Mouse (Mus musculus) gonadal fat pad, adult 2 months (tissue): ENCODE data around the gene Ssr1. TPM values are rescaled to one million over a fixed set of nuclear protein-coding genes. Genes with fewer than 3 reads are reported as not detected.

ENCODE experiments used
- DNase-seq: peaks from one replicate; pipeline ENCODE4 v3.0.0-alpha.2; 2012; ENCODE audit warnings: low read depth
- polyA plus RNA-seq: library from polyadenylated mRNA; depleted of rRNA; stranded (reverse); fragments of >200 nt; gene quantifications from 2 replicates; pipeline ENCODE4 v1.2.3, GENCODE M21; 2012; rRNA removed

Ssr1 gene
- polyA plus RNA-seq, 1 experiment, result 17.2 TPM

GRCm38 (mm10) chr13:37918336-37919261 is 75.4 kb downstream of the Ssr1 start:
- DNase-seq, result no peak

Other genes with a start within 250 kb of the Ssr1 start
- gene Rreb1, start 215.8 kb downstream of the Ssr1 start, polyA plus RNA-seq, result 17.4 and 26.7 TPM in 2 replicates
- gene Riok1, start 42.8 kb upstream of the Ssr1 start, polyA plus RNA-seq, result 14.6 and 18.2 TPM in 2 replicates
- 0.57 and 0.99 TPM in 2 replicates for gene Cage1, start 42.9 kb upstream of the Ssr1 start, polyA plus RNA-seq
- 11.0 and 24.2 TPM in 2 replicates for gene Dsp, start 157.1 kb upstream of the Ssr1 start, polyA plus RNA-seq
- gene Snrnp48, start 210.7 kb upstream of the Ssr1 start, polyA plus RNA-seq, result 24.6 and 28.9 TPM in 2 replicates